9 mouse cellular contexts compared by ENCODE assay signal in genomic region chr7:130671301-130671700, GRCm38 (mm10).
DNase-seq lines count a peak whose midpoint lies in the region; ATAC-seq lines count a peak whose summit lies in the region.
"Had no signal": no experiment of that assay in that cellular context is flagged by ENCODE, and none has a peak within 500 bp of the region (broad histone marks: within the 10 kb centered on the region; RNA-seq: fewer than 3 reads in every experiment).

No protein-coding gene starts in this region.

- peak; percentile 53 for DNase-seq in adrenal gland, postnatal 10 days
- no peak for DNase-seq in adrenal gland, postnatal 25 days
- DNase-seq in ES-CJ7 (ENCODE audit: low read depth, low spot score): peak; percentile 48
- peak; percentile 99 for DNase-seq in heart, adult 11 months
- peak; percentile 47 to 72 for DNase-seq in kidney, postnatal 25 days
- DNase-seq in right cerebral cortex, postnatal 25 days: no peak
- no peak for DNase-seq in frontal cortex, postnatal 14 days (ENCODE audit: low spot score in 2 of 2)
- DNase-seq: spleen, adult 18-20 months had no signal

- no peak for ATAC-seq in megakaryocyte-erythroid progenitor cell, adult 5-6 weeks (replicated peaks; ENCODE audit: low FRiP score, low TSS enrichment, poor library complexity, severe bottlenecking)

Comparison
In these comparisons a context has a peak if more than half of its experiments do, and no peak if none do; other contexts are left out.
1. DNase-seq: peak in adrenal gland, postnatal 10 days (single experiment), ES-CJ7 (single experiment), heart, adult 11 months (single experiment) and kidney, postnatal 25 days (2 of 2); none in adrenal gland, postnatal 25 days (single experiment), right cerebral cortex, postnatal 25 days (single experiment) and frontal cortex, postnatal 14 days (0 of 2).